Mouse (Mus musculus): ENCODE measurements around the gene Trim9.

GRCm38 (mm10) chr12:70234411-70234810 lies 113.0 kb downstream of the Trim9 start:
- no peak for TF ChIP-seq POU5F1 (IDR thresholded peaks at IDR 0.05; ENCODE audit: borderline replicate concordance, low read length)
- peak; percentile 55 for TF ChIP-seq CTCF (conservative IDR thresholded peaks at IDR 0.05; ENCODE audit: low read length)
- TF ChIP-seq NANOG (IDR thresholded peaks at IDR 0.05; ENCODE audit: borderline replicate concordance, low read length), result no peak
